Mouse (Mus musculus) left cerebral cortex, adult 8-10 months (tissue): ENCODE data around the gene St3gal6. TPM values are rescaled to one million over a fixed set of nuclear protein-coding genes. Genes with fewer than 3 reads are reported as not detected.
"Not testable (repeated sequence)": the region's sequence is repeated elsewhere in the genome, so short reads cannot be mapped to it uniquely, and the experiment has no call there.

Source experiments
- DNase-seq, 2 experiments: peaks; one replicate each; pipeline ENCODE4 v3.0.0; 2022; ENCODE audit warnings: low spot score in 2 of 2
- total RNA-seq, 4 experiments: library from RNA; stranded (reverse); gene quantifications; 2 replicates each; pipeline ENCODE4 v1.2.4; 2022

The St3gal6 gene
- total RNA-seq, 4 experiments from 2014 or later = 20.8 to 26.6 (median 23.1) TPM

DNA sequence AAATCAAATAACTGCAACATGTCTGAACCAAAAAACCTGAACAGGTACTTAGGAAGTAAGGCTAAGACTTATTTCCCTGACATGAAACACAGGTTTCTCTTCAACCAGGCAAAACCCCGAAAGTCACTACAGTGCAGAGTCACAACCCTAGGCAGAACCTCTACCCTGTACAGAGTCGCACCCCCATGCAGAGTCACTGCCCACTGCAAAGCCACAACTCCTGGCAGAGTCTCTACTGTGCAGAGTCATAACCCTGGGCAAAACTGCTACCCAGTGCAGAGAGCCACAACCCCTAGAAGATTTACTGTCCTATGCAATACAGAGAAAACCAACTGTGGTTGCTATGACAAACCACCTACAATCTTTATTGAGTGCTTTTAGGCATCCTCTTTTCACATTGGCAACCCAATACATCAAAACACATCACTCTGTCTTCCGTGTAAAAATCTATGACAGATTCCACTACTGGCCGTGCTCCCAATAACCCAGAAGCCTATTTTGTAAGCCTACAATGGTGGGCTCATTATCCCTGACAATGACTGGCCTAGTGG is 44.1 kb downstream of the St3gal6 start:
- DNase-seq = no peak

DNA sequence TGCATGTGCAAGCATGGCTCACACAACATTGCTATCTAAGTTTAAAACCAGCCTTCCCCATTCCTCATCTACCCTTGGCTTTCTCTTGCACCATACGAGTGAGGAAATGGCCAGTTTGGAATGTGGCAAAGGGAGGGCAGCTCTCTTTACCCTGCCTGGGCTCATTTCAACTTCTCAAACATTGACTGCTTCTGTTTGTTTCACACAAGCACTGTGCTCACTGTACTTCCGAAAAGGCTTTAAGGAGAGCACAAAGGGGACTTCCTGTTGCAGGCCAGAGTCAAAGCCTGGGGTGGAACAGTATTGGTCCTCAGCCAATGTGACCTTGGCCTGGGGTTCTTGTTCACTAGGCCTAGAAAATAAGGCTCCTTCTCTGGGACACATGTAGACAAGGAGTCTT is 47.7 kb downstream of the St3gal6 start:
- no peak for DNase-seq

DNA sequence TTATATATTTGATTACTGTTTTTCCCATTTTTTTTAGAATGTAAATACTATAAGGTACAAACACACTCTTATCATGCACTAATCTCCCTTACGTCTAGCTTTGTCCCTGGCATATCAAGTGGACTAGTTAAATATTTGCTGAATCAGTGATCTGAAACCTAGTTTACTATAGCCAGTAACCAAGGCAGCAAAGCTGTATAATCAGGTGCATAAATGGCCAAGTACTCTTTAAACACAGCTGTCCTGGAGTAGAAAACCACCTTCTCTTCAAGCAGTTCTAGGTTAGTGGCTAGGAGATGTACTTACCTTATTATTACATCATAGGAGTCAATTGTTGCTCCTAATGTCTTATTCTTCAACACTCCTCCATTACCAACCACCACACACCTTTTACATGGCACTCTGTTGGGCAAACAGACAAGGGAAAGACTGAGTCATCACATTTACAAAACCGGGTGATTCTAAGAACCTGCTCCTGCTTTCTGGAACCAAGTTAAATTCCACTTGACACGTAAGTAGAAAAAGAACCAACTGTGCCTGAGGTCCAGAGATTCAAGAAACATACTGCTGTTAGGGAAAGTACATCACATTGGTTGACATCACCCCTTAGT is 48.4 kb downstream of the St3gal6 start:
- DNase-seq = no peak

DNA sequence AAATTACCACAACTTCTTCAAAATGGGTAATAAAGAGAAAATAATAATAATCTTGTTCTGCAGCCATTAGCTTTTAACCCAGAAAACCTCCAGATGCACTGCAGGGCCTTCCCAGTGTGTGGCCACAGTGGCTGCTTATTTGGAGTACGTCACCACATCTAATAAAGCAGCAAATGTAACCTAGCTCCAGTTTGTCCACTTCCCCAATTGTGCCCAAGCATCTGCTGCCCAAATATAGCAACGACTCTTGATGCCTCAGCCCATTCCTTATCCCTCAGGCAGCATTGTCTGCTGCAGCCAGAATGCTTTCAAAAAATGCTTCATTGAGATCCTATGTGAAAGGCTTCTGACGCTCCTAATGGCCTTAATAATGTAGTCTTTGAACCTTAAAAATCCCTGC is 49.2 kb downstream of the St3gal6 start:
- no peak for DNase-seq

DNA sequence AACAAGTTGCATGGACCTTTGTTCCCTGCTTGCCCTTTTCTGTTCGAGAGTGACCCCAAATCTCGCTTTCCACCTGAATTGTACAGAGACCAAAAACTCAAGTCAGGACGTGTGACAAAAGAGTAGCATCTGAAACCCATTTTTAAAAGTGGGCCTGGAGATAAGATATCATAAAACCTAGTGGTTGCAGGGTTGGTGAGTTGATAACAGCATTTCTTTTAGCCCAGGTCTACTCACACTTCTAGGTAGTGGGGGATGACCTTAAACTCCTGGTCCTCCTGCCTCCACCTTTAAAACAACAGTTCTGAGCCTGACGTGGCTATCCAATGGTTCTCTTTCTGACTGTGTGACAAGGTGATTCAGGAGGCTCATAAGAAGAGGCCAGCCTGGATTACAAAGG is 53.2 kb downstream of the St3gal6 start:
- DNase-seq = no peak

DNA sequence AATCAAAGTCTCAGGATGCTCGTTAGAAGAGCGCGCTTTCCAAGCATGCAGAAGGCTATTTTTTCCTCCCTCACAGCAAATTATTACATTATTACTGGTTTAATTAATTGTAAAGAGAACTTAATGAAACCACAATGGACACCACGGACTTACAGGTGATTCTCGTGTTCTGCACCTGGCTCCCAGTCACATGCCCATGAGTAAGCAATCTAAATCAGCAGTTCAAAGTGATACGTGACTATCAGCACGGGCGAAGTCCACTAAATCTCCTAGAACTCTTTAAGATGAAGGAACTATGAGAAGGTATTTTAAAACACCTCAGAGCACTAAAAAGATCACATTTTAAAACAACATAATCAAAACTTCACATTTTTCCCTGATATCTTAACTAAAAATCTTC is 54.0 kb downstream of the St3gal6 start:
- no peak for DNase-seq

DNA sequence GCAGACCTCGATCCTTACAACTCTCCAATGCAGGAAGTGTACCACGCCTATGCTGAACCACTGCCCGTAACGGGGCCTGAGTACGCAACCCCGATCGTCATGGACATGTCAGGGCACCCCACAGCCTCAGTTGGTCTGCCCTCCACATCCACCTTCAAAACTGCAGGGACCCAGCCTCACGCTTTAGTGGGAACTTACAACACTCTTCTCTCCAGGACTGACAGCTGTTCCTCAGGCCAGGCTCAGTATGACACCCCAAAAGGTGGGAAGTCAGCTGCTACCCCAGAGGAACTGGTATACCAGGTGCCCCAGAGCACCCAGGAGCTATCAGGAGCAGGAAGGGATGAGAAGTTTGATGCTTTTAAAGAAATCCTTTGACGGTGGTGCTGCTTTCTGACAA is 58.6 kb downstream of the St3gal6 start:
- DNase-seq = no peak

DNA sequence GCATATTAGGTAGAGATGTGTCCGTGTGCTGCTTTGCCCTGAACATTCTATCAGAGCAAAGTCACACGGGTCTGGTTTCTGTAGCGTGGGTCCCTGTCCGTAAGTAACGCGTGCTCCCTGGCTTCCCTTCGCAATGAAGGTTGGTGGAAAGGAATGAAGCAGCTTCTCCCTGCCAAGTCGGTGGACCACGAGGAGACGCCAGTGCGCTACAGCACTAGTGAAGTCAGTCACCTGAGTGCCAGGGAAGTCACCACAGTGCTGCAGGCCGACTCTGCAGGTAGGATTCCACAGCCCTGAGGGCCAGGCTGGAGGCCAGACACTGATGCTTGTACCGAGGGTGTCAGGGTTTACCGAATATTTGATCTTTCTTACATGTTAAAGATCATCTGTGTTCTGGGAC is 60.0 kb downstream of the St3gal6 start:
- DNase-seq = no peak

DNA sequence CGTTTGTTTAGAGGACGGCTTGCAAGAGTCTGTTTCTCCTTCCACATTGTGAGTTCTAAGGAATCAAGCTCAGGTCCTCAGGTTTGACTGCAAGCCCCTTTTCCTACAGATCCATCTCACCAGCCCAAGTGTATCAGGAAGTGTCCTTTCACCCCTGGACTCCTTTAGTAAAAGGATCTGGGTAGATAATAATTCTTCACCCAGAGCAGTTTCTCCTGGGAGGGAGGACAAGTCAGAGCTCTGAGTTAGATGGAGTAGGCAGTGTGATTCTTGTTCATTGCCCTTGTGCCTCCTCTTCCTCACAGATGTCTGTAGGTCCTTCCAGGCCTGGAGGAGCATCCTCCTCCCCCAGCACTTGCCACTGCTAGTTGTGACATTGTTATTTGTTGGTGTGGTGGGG is 61.5 kb downstream of the St3gal6 start:
- DNase-seq = no peak

DNA sequence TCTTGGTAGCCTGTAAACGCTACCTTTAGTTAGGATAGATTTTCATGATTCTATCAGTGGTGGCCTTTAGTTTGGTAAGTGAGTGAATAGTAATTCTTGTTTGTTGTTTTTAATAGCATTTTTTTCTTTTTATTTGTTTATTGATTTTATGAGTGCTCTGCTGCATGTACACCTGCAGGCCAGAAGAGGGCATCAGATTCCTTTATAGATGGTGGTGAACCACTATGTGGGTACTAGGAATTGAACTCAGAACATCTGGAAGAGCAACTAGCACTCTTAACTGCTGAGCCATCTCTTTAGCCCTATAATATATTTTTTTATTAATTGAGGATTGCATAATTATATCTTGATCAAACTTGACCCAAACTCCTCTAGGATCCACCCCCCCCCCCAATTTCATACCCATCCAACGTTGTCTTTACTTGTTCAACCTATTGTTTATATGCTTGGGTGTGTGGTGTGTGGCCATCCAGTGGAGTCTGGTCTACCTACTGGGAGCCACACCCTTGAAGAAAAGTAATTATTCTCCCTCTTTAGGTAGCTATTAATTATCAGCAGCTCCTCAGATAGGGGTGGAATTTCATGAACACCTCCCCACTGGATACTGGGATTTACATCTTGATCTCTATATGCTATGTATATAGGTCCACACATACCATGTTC is 62.1 kb downstream of the St3gal6 start:
- no peak for DNase-seq

DNA sequence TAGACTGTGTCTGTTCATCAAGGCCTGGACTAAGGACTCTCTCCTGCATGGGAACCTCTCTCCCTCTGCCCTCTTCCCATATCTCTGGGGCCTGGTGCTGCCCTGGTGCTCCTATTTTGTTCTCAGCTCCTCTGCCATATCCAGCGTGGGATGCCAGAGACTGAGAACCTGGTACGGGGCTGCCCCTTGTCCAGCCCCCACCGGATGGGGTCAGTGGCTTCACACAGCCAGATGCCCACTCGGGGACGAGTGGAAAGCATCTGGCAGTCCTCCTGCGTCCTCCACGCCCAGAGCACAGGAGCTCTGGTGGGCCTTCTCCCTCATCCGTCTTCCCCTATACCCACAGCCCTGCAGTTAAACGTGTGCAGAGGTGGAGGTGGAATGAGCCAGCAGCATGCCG is 63.7 kb downstream of the St3gal6 start:
- no peak for DNase-seq

DNA sequence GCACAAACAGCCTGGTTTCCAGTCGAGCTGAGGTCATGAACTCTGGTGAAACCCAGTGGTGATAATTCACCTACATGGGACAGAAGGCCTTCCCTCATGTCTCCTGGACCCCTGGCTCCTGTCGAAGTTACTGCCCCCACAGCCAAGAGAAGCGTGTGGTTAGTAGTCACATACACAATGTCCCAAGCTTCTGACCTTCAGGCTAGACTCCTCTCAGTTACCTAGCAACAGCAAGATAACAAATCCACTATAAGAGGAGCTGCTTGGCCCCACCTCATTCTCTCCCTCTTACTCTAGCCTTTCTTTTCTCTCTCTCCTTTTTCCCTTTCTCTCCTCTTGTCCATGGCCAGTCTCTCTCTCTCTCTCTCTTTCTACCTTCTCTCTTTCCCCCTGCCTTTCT is 64.1 kb downstream of the St3gal6 start:
- not testable (repeated sequence) for DNase-seq

DNA sequence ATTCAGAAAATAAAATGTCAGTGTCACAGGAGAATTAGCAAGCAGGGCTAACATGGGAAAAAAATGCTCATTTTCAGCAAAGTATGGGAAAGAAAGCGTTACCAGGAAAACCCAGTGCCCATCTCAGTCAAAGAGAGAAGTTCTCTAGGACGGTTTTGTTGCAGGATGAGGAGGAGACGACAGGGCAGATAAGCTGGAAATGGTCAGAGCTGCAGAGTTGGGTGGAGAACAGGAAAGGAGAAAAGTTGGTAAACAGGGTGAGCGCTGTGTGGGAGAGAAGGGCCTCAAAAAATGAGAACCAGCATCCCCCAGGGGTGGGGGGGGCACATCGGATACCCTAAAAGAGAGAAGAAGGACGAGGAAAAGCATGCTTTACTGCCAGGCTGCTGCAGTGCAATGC is 67.1 kb downstream of the St3gal6 start:
- no peak for DNase-seq

DNA sequence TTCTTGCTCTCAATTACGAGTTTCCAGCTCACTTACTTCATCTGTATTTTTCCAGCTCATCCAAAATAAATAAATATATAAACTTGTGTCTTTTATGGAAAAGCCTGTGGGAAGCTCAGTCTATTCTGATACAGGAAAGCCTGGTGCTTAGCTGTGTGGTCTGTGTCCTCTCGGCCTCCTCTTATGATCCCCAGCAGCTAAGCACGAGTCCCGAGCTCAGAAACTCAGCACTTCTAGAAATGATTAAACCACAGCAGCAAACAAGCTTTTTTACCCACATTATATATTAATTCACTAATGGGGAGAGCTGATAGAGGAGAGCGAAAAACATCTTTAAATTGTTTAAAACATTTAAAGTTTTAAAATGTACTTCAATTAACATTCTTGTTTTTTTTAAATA is 67.6 kb downstream of the St3gal6 start:
- DNase-seq = no peak

DNA sequence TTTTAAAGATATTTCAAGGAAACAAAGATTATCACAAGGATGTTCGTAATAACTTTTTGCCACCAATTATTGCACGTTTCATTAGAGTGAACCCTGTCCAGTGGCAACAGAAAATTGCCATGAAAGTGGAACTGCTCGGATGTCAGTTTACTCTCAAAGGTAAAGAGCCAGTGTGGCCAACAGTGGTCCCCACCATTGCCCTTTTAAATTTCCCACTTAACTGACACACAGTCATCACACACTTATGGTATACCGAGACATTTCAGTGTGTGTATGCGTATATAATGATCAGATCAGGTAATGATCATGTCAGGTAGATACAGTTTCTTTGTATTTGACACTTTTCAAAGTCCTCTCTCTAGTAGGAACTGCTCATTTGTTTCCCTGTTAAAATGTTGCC is 68.9 kb downstream of the St3gal6 start:
- DNase-seq = no peak

DNA sequence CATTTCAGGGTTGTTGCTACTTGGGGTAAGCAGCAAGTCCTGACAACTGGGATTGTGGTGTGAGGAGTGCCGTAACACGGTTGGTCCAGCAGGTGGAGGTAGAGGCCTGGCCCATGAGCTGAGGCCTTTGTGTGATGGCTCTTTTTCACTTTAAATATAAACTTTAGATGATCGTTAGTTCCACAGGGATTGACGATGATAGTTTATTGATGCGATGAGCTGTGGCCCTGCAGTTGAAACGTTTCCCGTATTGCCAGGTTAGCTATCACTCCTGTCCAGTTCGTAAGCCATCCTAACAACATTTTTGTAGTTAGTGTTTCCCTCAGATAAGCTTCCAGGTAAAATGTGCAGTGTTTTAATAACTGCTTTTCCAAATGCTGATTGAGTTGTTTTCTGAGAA is 69.4 kb downstream of the St3gal6 start:
- no peak for DNase-seq

DNA sequence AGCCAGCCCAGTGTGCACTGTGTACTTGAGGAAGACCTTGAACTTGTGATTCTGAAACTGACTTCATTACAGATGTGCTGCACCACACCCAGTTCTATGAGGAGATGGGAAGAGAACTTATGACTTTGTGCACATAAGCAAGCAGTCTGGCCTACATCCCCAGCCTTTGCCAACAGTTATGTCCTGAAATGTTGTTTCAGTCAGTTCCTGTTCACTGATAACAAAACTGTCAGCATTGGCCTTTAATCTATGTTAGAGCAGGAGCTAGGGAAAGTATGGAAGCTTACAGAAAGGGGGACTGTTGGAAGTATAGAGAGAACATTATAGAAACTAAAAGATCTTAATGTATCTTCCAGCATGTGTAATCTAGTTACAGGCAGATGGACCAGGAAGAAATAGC is 70.2 kb downstream of the St3gal6 start:
- no peak for DNase-seq

DNA sequence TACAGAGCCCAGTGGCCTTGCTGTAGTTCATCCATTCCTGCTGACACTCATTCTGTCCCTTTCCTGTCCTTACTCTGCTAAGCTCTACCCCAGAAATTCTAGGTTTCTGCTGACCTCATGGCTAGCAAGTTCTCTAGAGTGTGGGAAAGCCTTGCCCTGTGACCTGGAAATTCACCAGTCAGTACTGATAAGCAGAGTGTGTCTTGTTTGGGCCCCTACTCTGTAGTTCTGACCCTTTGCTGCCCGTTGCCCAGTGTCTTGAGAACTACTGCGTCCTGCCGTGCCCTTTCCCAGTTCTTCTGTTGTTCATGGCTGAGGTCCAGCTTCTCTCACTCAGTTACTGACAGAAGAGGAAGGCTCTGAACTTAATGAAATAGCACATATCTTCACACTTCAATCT is 70.9 kb downstream of the St3gal6 start:
- DNase-seq = no peak

DNA sequence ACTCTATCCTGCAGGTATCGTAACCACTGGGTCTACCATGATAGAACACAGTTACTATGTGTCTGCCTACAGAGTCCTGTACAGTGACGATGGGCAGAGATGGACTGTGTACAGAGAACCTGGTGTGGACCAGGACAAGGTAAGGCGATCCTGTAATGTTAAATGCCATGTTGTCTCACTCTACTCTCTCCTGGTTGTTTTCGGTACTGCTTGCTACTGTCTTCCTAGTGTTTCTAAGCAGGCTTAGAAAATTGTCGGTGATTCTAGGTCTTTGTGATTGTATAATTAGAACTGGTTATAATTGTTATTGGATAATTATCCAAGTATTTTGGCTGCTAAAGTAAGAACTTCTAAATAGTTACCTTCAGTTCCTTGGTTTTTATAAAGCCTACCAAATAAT is 72.4 kb downstream of the St3gal6 start:
- DNase-seq = no peak

DNA sequence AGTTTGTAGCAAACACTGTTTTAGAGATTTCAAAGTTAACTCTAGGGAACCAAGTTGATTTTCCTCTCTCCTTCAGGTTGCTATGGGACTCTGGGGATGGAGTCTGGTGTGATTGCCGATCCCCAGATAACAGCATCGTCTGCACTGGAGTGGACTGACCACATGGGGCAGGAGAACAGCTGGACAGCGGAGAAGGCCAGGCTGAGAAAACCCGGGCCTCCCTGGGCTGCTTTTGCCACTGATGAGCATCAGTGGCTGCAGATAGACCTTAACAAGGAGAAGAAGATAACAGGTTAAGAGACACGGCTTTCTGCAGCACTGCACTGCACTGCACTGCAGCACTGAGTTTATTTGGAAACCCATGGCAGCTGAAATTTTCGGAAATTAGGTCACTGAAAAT is 73.4 kb downstream of the St3gal6 start:
- DNase-seq = no peak

DNA sequence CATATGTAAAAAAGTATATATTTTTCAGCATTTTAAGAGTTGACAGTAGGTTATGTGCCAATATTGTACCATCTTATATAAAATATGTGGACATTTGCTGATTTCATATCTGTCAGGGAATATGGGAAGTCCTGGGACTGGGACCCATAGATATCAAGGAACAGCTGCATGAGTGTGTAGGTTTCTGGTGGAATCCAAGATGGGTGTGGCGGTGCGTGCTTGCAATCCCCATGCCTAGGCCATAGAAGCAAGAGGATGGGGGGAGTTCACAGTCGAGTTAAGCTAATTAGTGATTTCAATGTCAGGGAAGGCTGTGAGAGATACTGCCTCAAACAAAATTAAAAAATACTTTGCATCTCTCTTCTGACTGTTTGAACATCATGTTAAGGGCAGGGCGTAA is 75.0 kb downstream of the St3gal6 start:
- DNase-seq = no peak

DNA sequence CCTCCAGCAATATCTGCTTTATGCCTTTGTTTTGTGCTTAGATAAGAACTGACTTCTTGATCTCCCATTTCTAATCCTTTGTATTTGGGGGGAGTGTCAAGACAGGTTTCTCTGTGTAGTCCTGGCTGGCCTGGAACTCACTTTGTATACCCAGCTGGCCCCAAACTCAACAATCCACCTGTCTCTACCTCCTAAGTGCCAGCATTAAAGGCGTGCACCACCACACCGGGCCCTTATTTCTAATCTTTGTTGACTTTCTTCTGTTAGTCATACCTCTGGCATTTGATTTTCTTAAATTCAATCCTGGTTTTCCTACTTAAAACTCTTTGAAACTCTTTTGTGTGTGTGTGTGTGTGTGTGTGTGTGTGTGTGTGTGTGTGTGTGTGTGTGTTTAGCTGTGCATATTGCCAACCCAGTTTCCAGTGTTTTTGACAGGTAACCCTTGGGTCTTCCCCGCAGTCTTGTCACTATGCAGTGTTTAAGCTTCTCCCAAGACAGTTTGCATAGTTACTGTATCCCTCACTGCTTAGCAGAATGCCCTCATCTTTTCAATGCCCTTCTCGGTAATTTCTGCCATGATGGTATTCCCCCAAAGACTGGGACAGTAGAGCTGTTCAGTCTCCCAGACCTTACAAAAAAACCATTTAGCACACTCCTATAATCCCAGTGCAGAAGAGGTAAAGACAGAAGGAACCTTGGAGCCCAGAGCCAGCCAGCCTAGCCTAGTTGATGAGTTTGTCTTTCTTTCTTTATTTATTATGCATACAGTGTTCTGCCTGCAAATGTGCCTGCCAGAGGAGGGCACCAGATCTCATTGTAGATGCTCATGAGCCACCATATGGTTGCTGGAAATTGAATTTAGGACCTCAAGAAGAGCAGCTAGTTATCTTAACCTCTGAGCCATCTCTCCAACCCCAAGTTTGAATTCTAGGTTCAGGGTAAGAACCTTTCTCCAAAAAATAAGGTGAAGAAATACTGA is 77.5 kb downstream of the St3gal6 start:
- no peak for DNase-seq
